Mouse (Mus musculus) forebrain, postnatal 0 days (tissue): Measurements from ENCODE around the gene Hyal2. TPM values are rescaled to one million over a fixed set of nuclear protein-coding genes. Genes with fewer than 3 reads are reported as not detected.

Experiments
- ATAC-seq: fragments of 200-750 bp; cut with Nextera tagmentation; 2 replicates; pipeline ENCODE4 v1.8.0; 2017; ENCODE audit warnings: mild to moderate bottlenecking, moderate library complexity
- DNase-seq: peaks from one replicate; pipeline ENCODE4 v3.0.0-alpha.2; 2015
- H3K27ac ChIP-seq: fragments of 300-500 bp; sonication (generic); 2 replicates; pipeline ENCODE4 v1.5.1; 2014; ENCODE audit warnings: low read depth, mild to moderate bottlenecking, antibody characterized with exemption, low read length, moderate library complexity, mixed read lengths
- H3K27me3 ChIP-seq: fragments of 300-500 bp; sonication (generic); 2 replicates; pipeline ENCODE4 v1.6.1; 2014; ENCODE audit warnings: mild to moderate bottlenecking, low read length, mixed read lengths; ENCODE audit not compliant: insufficient read depth
- H3K36me3 ChIP-seq: fragments of 300-500 bp; sonication (generic); 2 replicates; pipeline ENCODE4 v1.6.1; 2014; ENCODE audit warnings: mild to moderate bottlenecking, moderate library complexity; ENCODE audit not compliant: insufficient read depth
- H3K4me1 ChIP-seq: fragments of 300-500 bp; sonication (generic); 2 replicates; pipeline ENCODE4 v1.6.1; 2014; ENCODE audit warnings: antibody characterized with exemption; ENCODE audit not compliant: insufficient read depth
- H3K4me2 ChIP-seq: fragments of 300-500 bp; sonication (generic); 2 replicates; pipeline ENCODE4 v1.6.1; 2014; ENCODE audit warnings: low read depth, mild to moderate bottlenecking, moderate library complexity
- H3K4me3 ChIP-seq: fragments of 300-500 bp; sonication (generic); 2 replicates; pipeline ENCODE4 v1.5.1; 2014; ENCODE audit warnings: low read depth, low read length, mixed read lengths
- H3K9ac ChIP-seq: fragments of 300-500 bp; sonication (generic); 2 replicates; pipeline ENCODE4 v1.6.1; 2014; ENCODE audit warnings: mild to moderate bottlenecking
- H3K9me3 ChIP-seq: fragments of 300-500 bp; sonication (generic); 2 replicates; pipeline ENCODE4 v1.6.1; 2016; ENCODE audit warnings: low read length
- CTCF ChIP-seq: sonication (generic); IDR thresholded peaks from 2 replicates; pipeline ENCODE4 v1.5.1; 2016; ENCODE audit warnings: antibody characterized with exemption, control low read depth, low read depth
- WGBS: fragments of 180-500 bp; shearing (Covaris S2); extraction: QIAGEN DNeasy Blood & Tissue Kit; methylation state at CpG from one replicate; pipeline ENCODE4 v1.1.7; 2014; 5-methylcytosine and 5-hydroxymethylcytosine counted together
- polyA plus RNA-seq: library from polyadenylated mRNA; unstranded; fragments of >200 nt; fragmentation: Nextera tagmentation; extraction: Ambion mirVana; gene quantifications from 2 replicates; pipeline ENCODE4 v1.2.1, GENCODE M21; 2015
- total RNA-seq: library from RNA; depleted of rRNA; stranded (reverse); fragments of >200 nt; gene quantifications from 2 replicates; pipeline ENCODE4 v1.2.3, GENCODE M21; 2014

The Hyal2 gene
- total and polyA plus RNA-seq, 2 experiments from 2014 or later: 43.1 to 51.5 TPM

- peak within 1 kb of the TSS; percentile 35 for H3K4me3 ChIP-seq
- H3K27ac ChIP-seq: no peak within 1 kb of the TSS
- H3K4me2 ChIP-seq: peak within 1 kb of the TSS; percentile 66
- 3% methylated on average over 63 of the region's 63 CpGs for WGBS
- DNase-seq: peak; percentile 35
- H3K9me3 ChIP-seq: no peaks in the 10 kb centered on the region
- peaks cover 19% of the 10 kb centered on the region for H3K27me3 ChIP-seq
- no peak for ATAC-seq
- H3K9ac ChIP-seq: peak within 1 kb of the TSS; percentile 44
- H3K4me1 ChIP-seq: peaks cover 34% of the 10 kb centered on the region
- TF ChIP-seq CTCF: no peak
- no peaks in the 10 kb centered on the region for H3K36me3 ChIP-seq
Observed at GRCm38 (mm10) chr9:107551117-107551889, 16.4 kb upstream of the Hyal2 start, which contains the start of gene Rassf1. Gene Rassf1, plus strand, starts transcription at chr9:107551555.

- WGBS: 15% methylated on average over 8 of the region's 8 CpGs
- no peak for ATAC-seq
- no peaks in the 10 kb centered on the region for H3K9me3 ChIP-seq
- TF ChIP-seq CTCF: no peak
- no peak overlapping the region for H3K27ac ChIP-seq
- H3K9ac ChIP-seq: peak overlapping the region; percentile 44
- peaks cover 19% of the 10 kb centered on the region for H3K27me3 ChIP-seq
- no peak for DNase-seq
- H3K36me3 ChIP-seq: no peaks in the 10 kb centered on the region; the same call in 1 of the 2 replicates
- peak overlapping the region; percentile 35 for H3K4me3 ChIP-seq
- H3K4me1 ChIP-seq: peaks cover 34% of the 10 kb centered on the region
- H3K4me2 ChIP-seq: peak overlapping the region; percentile 66
Observed at GRCm38 (mm10) chr9:107551890-107552355, 15.8 kb upstream of the Hyal2 start.

- H3K4me3 ChIP-seq: no peak overlapping the region
- H3K36me3 ChIP-seq: peaks cover 9% of the 10 kb centered on the region
- DNase-seq: no peak
- no peak overlapping the region for H3K27ac ChIP-seq
- no peak overlapping the region for H3K9ac ChIP-seq
- 81% methylated on average over 5 of the region's 5 CpGs for WGBS
- H3K9me3 ChIP-seq: no peaks in the 10 kb centered on the region
- no peak for TF ChIP-seq CTCF
- peaks cover 19% of the 10 kb centered on the region for H3K27me3 ChIP-seq
- peak overlapping the region; percentile 87 for H3K4me2 ChIP-seq
- peaks cover 28% of the 10 kb centered on the region for H3K4me1 ChIP-seq
- no peak for ATAC-seq
Observed at GRCm38 (mm10) chr9:107552690-107553393, 14.9 kb upstream of the Hyal2 start.

- peaks cover 18% of the 10 kb centered on the region for H3K36me3 ChIP-seq
- DNase-seq: peak; percentile 26
Observed at GRCm38 (mm10) chr9:107553541-107554318, 14.0 kb upstream of the Hyal2 start.

GRCm38 (mm10) chr9:107554319-107554825 lies 13.4 kb upstream of the Hyal2 start:
- H3K9me3 ChIP-seq: no peaks in the 10 kb centered on the region
- peak; percentile 95 for ATAC-seq
- H3K4me2 ChIP-seq: peak overlapping the region; percentile 87
- under 1% methylated on average over 48 of the region's 53 CpGs for WGBS
- H3K9ac ChIP-seq: peak overlapping the region; percentile 70
- H3K27ac ChIP-seq: peak overlapping the region; percentile 75
- peak overlapping the region; percentile 69 for H3K4me3 ChIP-seq
- DNase-seq: peak; percentile 99
- peaks cover 28% of the 10 kb centered on the region for H3K4me1 ChIP-seq
- peaks cover 19% of the 10 kb centered on the region for H3K27me3 ChIP-seq
- peak; percentile 13; the same call in 1 of the 2 replicates for TF ChIP-seq CTCF
- peaks cover 24% of the 10 kb centered on the region for H3K36me3 ChIP-seq

More at GRCm38 (mm10) chr9:107553541-107554318, 14.0 kb upstream of the Hyal2 start:
- no peak for TF ChIP-seq CTCF
- Histone ChIP-seq H3K4me1 (peaks cover 28% of the 10 kb centered on the region), H3K9me3 (no peaks in the 10 kb centered on the region), H3K9ac (peak overlapping the region; percentile 70), H3K4me2 (peak overlapping the region; percentile 87), H3K4me3 (peak overlapping the region; percentile 69), H3K27ac (peak overlapping the region; percentile 68), H3K27me3 (peaks cover 19% of the 10 kb centered on the region)
- WGBS: 7% methylated on average over 37 of the region's 37 CpGs
- peak; percentile 59 for ATAC-seq

GRCm38 (mm10) chr9:107555031-107555457 lies 12.7 kb upstream of the Hyal2 start:
- peak overlapping the region; percentile 87 for H3K4me2 ChIP-seq
- no peak; the same call in 1 of the 2 replicates for ATAC-seq
- under 1% methylated on average over 23 of the region's 23 CpGs for WGBS
- H3K4me1 ChIP-seq: peaks cover 28% of the 10 kb centered on the region
- peaks cover 31% of the 10 kb centered on the region for H3K36me3 ChIP-seq
- H3K27me3 ChIP-seq: peaks cover 18% of the 10 kb centered on the region
- peak; percentile 35 for DNase-seq
- no peaks in the 10 kb centered on the region for H3K9me3 ChIP-seq
- H3K9ac ChIP-seq: peak overlapping the region; percentile 70
- peak overlapping the region; percentile 75 for H3K27ac ChIP-seq
- peak overlapping the region; percentile 69 for H3K4me3 ChIP-seq
- TF ChIP-seq CTCF: no peak
